Mouse (Mus musculus) v-Abl transformed pro-B cells (cell line): ENCODE measurements around the gene Tlx1.

Source experiments
- in situ Hi-C, 2 experiments: fragments of 400-800 bp; cut with MboI; formaldehyde crosslinking; loops; one replicate each; pipeline ENCODE4 v1.15.1; 2025; ENCODE audit not compliant: unreplicated experiment in 2 of 2

Tlx1 gene

GRCm38 (mm10) chr19:45150490-45151181 lies at the start of gene Tlx1:
Gene Tlx1 (plus strand): TSS chr19:45150680.
- in situ Hi-C loops, result no loop called here

- in situ Hi-C loops, result no loop called here
These were observed 44.9 kb upstream of the Tlx1 start for GRCm38 (mm10) chr19:45105591-45105990.

- in situ Hi-C loops, result no loop called here
These were observed 43.8 kb upstream of the Tlx1 start for GRCm38 (mm10) chr19:45106689-45107088.

GRCm38 (mm10) chr19:45110681-45111080 lies 39.8 kb upstream of the Tlx1 start:
- in situ Hi-C loops, result no loop called here

GRCm38 (mm10) chr19:45112444-45112843 lies 38.0 kb upstream of the Tlx1 start:
- in situ Hi-C loops, result no loop called here

GRCm38 (mm10) chr19:45113791-45114460 lies 36.6 kb upstream of the Tlx1 start:
- in situ Hi-C loops, result no loop called here

GRCm38 (mm10) chr19:45114772-45115171 lies 35.7 kb upstream of the Tlx1 start:
- in situ Hi-C loops, result loop anchor here in 1 of 2 experiments (5.0 kb wide), 1 partner anchor 43 kb away; no protein-coding TSS in a partner anchor

- in situ Hi-C loops, result loop anchor here in 1 of 2 experiments (5.0 kb wide), 1 partner anchor 41 kb away; no protein-coding TSS in a partner anchor
These were observed 33.7 kb upstream of the Tlx1 start for GRCm38 (mm10) chr19:45116798-45117197.

- in situ Hi-C loops, result no loop called here
These were observed 18.4 kb upstream of the Tlx1 start for GRCm38 (mm10) chr19:45131966-45132628.

- in situ Hi-C loops, result no loop called here
These were observed 7.9 kb upstream of the Tlx1 start for GRCm38 (mm10) chr19:45142531-45142930.

- in situ Hi-C loops, result no loop called here
These were observed 7.1 kb upstream of the Tlx1 start for GRCm38 (mm10) chr19:45143214-45143895.

- in situ Hi-C loops, result no loop called here
These were observed 3.4 kb upstream of the Tlx1 start for GRCm38 (mm10) chr19:45147071-45147470.

GRCm38 (mm10) chr19:45151361-45152182 lies 1.1 kb downstream of the Tlx1 start:
- in situ Hi-C loops, result no loop called here

GRCm38 (mm10) chr19:45152183-45152650 lies 1.7 kb downstream of the Tlx1 start:
- in situ Hi-C loops, result no loop called here

GRCm38 (mm10) chr19:45153311-45154058 lies 3.0 kb downstream of the Tlx1 start:
- in situ Hi-C loops, result no loop called here

GRCm38 (mm10) chr19:45154059-45154386 lies 3.5 kb downstream of the Tlx1 start:
- in situ Hi-C loops, result no loop called here

GRCm38 (mm10) chr19:45154521-45154920 lies 4.0 kb downstream of the Tlx1 start:
- in situ Hi-C loops, result no loop called here

GRCm38 (mm10) chr19:45155141-45155790 lies 4.8 kb downstream of the Tlx1 start:
- in situ Hi-C loops, result loop anchor here in 1 of 2 experiments (5.0 kb wide), 1 partner anchor 38 kb away; no protein-coding TSS in a partner anchor

GRCm38 (mm10) chr19:45155791-45156186 lies 5.3 kb downstream of the Tlx1 start:
- in situ Hi-C loops, result loop anchor here in 1 of 2 experiments (5.0 kb wide), 1 partner anchor 38 kb away; no protein-coding TSS in a partner anchor
